Mouse (Mus musculus) ZHBTc4 (cell line): ENCODE data around the gene Gdf5.

Source experiments
- DNase-seq: peaks from one replicate; pipeline ENCODE4 v3.0.0-alpha.2; 2011; ENCODE audit warnings: low read depth, low spot score

Gene Gdf5

GRCm38 (mm10) chr2:155945124-155945523 lies at the start of gene Gdf5:
Gene Gdf5, minus strand, starts transcription at chr2:155945367.
- peak; percentile 46 for DNase-seq

GRCm38 (mm10) chr2:155991863-155992321 lies 46.7 kb upstream of the Gdf5 start:
- peak; percentile 52 for DNase-seq

- DNase-seq: no peak
These were observed 46.0 kb upstream of the Gdf5 start for GRCm38 (mm10) chr2:155991151-155991550.

GRCm38 (mm10) chr2:155989085-155989484 lies 43.9 kb upstream of the Gdf5 start:
- no peak for DNase-seq

- no peak for DNase-seq
These were observed 42.0 kb upstream of the Gdf5 start for GRCm38 (mm10) chr2:155987131-155987530.

- DNase-seq: no peak
These were observed 40.6 kb upstream of the Gdf5 start for GRCm38 (mm10) chr2:155985776-155986175.

GRCm38 (mm10) chr2:155979328-155979991 lies 34.3 kb upstream of the Gdf5 start:
- no peak for DNase-seq

GRCm38 (mm10) chr2:155974087-155974731 lies 29.0 kb upstream of the Gdf5 start:
- DNase-seq: peak; percentile 64

GRCm38 (mm10) chr2:155973348-155973747 lies 28.2 kb upstream of the Gdf5 start:
- no peak for DNase-seq

GRCm38 (mm10) chr2:155962991-155963390 lies 17.8 kb upstream of the Gdf5 start:
- no peak for DNase-seq

- no peak for DNase-seq
These were observed 16.7 kb upstream of the Gdf5 start for GRCm38 (mm10) chr2:155961862-155962261.

GRCm38 (mm10) chr2:155959981-155960380 lies 14.8 kb upstream of the Gdf5 start:
- no peak for DNase-seq

- DNase-seq: peak; percentile 94
These were observed 11.2 kb upstream of the Gdf5 start, which contains the start of gene Cep250 for GRCm38 (mm10) chr2:155956134-155957059. Gene Cep250, plus strand, starts transcription at chr2:155956458.

GRCm38 (mm10) chr2:155952006-155952405 lies 6.8 kb upstream of the Gdf5 start:
- peak; percentile 73 for DNase-seq

- no peak for DNase-seq
These were observed 4.2 kb upstream of the Gdf5 start for GRCm38 (mm10) chr2:155949362-155949761.

- DNase-seq: no peak
These were observed 2.3 kb upstream of the Gdf5 start for GRCm38 (mm10) chr2:155947390-155948002.

GRCm38 (mm10) chr2:155946499-155946898 lies 1.3 kb upstream of the Gdf5 start:
- DNase-seq: peak; percentile 74

GRCm38 (mm10) chr2:155946069-155946468 lies 902 bp upstream of the Gdf5 start:
- peak; percentile 85 for DNase-seq

- no peak for DNase-seq
These were observed 413 bp upstream of the Gdf5 start for GRCm38 (mm10) chr2:155945580-155945979.

GRCm38 (mm10) chr2:155944685-155945084 lies 482 bp downstream of the Gdf5 start:
- no peak for DNase-seq

GRCm38 (mm10) chr2:155943463-155943862 lies 1.7 kb downstream of the Gdf5 start:
- DNase-seq: peak; percentile 48
